Mouse (Mus musculus) monocyte, adult 59 days (primary cell): ENCODE measurements around the gene Psapl1. TPM values are rescaled to one million over a fixed set of nuclear protein-coding genes. Genes with fewer than 3 reads are reported as not detected.

Experiments used
- total RNA-seq, 2 experiments: library from RNA; stranded (reverse); gene quantifications; one replicate each; pipeline ENCODE4 v1.2.4; 2023

Psapl1 gene
- total RNA-seq = not detected

GRCm38 (mm10) chr5:36203916-36204315 is at the start of gene Psapl1:
Gene Psapl1, plus strand, starts transcription at chr5:36204021.

Other genes starting within 250 kb of the Psapl1 start
- under 1 TPM in 1 of 2 experiments, not detected in 1; 0.10 TPM for gene Sorcs2, start 194.1 kb downstream of the Psapl1 start, total RNA-seq